Mouse (Mus musculus) CD8-positive naive resting alpha-beta T cell, adult 2 months (primary cell): Measurements from ENCODE around the gene S100a1.

Source experiments
- DNase-seq, 2 experiments: peaks; one replicate each; pipeline ENCODE4 v3.0.0; 2022; ENCODE audit warnings: low read depth in 2 of 2, low spot score in 2 of 2

The S100a1 gene

DNA sequence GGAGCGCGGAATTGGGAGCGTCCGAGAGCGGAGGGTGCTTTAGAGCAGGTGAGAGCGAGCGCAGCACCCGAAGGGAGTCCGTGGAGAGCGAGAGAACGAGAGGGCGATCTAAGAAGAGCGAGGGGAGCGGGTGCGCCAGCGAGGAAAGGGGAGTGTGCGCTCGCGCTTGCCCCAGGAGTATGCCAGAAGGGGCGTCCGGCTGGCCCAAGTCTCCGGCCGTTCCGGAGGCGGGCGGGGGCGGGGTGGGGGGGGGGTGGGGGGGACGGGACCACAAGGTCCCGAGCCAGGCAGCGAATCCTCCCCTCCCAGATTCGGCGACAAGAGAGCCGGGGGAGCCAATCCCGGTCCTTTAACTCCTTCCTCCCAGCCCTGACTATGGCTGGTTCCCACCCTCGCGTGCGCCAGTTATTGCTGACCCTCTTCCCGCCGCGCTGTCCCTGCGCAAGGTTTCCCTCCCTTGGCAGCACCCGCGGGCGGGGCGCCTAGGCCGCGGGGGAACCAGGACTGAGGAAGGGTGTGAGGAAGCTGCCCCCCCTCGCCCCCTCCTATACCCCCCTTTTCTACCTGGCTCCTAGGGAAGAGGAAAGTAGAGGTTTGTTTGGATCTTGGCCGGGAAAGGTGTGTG lies 48.4 kb downstream of the S100a1 start, which contains the start of gene Npr1:
Npr1 (minus strand) TSS at position 181 of the 625 bp plus-strand sequence.
- no peak for DNase-seq

DNA sequence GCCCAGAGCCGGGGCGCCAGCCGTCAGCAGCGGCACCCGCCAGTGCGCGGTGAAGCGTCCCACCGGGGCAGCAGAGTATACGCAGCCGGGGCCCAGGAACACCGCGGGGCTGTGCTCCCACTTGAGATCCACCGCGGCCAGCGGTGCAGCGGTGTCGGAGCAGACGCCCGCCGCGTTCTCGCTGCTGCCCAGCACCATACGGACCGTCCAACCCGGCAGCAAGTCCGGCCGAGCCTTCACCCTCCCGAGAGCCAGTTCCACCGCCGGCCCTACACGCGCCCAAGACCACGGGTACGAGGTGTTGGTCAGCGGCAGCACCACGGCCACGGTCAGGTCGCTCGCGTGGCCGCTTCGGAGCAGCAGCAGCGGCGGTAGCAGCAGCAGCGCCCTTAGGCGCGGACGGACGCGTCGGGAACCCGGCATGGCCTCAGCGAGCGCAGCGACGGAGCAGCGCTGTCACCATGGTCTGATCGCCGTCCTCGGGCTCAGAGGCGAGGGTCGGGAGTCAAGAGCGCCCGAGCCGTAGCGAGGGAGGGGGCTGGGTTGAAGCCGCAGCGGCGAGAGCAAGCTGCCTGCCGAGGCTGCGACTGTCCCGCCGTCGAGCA lies 49.0 kb downstream of the S100a1 start:
- DNase-seq = peak in 1 of 2 experiments; percentile 38

DNA sequence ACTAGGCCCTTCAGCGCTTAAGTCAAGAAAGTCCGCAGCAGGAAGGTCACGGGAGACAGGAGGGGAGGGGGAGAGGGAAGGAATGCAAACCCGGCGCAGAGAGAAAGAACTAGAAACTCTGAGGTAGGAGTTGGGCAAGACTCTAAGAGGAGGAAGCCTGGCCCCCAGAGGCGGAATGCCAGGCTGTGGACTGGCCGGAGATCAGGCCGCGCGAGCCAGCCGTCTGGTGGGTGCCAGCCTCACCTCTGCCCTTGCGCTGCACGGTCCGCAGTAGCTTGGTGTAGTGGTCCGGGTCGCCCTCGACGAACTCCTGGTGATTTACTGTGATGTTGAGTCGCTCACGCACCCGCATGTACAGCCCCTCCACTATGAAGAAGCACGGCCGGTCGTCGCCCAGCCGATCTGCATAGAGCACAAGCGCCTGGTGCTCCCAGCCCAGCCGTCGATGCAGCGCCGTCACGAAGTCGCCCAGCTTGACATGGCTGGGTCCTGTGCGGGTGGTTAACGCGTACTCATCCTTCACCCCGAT lies 49.6 kb downstream of the S100a1 start:
- DNase-seq = no peak

DNA sequence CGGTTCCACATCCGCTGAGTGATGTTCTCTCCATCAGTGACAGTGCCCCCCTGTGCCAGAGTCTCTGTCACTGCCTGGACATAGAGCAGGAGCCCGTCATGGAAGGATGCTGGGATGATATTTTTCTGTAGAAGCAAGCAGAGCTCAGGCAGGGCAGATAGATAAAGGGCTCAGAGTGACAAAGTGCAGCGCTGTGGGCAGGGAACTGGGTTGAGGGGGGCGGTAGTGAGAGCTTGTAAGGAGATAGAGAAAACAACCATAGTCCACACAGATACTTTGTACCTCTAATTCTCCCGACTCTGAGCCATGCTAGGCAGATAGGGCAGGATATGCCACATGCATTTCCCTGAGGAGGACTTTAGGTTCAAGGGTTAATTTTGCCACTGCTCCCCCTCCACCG lies 51.6 kb downstream of the S100a1 start:
- no peak for DNase-seq

DNA sequence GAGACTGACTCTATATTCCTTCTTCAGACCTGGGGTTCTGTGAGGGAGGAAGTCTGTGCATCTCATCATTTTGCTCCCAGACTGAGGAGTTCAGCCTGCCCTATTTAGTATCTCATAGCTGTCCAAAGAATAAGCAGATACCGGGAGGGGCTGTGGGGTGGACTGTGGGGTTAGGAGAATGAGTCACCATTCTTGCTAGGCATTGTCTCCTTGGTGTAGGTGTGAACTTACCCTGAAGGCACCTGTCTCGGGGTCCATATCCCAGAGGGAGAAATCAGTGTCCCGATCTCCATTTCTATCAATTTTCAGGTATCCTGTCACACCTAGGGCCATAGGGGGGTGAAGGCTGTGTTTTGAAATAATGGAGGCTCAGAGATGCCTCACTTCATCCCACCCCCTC lies 52.3 kb downstream of the S100a1 start:
- DNase-seq = no peak
